Mouse (Mus musculus) erythroid progenitor cell, adult 5-6 weeks (primary cell): ENCODE results near the gene Rpl13a. TPM values are rescaled to one million over a fixed set of nuclear protein-coding genes. Genes with fewer than 3 reads are reported as not detected.

ENCODE experiments used
- total RNA-seq, 2 experiments: library from RNA; stranded (forward) in 1 of 2; stranded (reverse) in 1 of 2; fragments of 150-400 nt in 1 of 2; fragments of 186-747, 209-891 nt in 1 of 2; gene quantifications; 2 replicates each; pipeline versions ENCODE4 v1.2.3 to v1.2.4; 2015 to 2017; ENCODE audit warnings: low replicate concordance in 2 of 2

Rpl13a gene
- total RNA-seq, 2 experiments from 2014 or later: 800 to 918 TPM

Other genes starting within 250 kb of the Rpl13a start
Only the 30 nearest of the 33 such genes appear.
- gene Fuz, start 232.7 kb downstream of the Rpl13a start, total RNA-seq (2015; ENCODE audit: low replicate concordance): 2.5 and 6.5 TPM in 2 replicates
- gene Fuz, start 232.7 kb downstream of the Rpl13a start, total RNA-seq (2017; ENCODE audit: low replicate concordance): 4.5 and 6.7 TPM in 2 replicates
- 93.0 and 93.9 TPM in 2 replicates for gene Ap2a1, start 199.3 kb downstream of the Rpl13a start, total RNA-seq (2015; ENCODE audit: low replicate concordance)
- gene Ap2a1, start 199.3 kb downstream of the Rpl13a start, total RNA-seq (2017; ENCODE audit: low replicate concordance): 46.2 and 74.2 TPM in 2 replicates
- not detected in 2 replicates for gene Tsks, start 185.6 kb downstream of the Rpl13a start, total RNA-seq (2015; ENCODE audit: low replicate concordance)
- not detected in 2 replicates for gene Tsks, start 185.6 kb downstream of the Rpl13a start, total RNA-seq (2017; ENCODE audit: low replicate concordance)
- 1.1 TPM in 1 of 2 replicates, not detected in the other for gene Cpt1c, start 153.9 kb downstream of the Rpl13a start, total RNA-seq (2015; ENCODE audit: low replicate concordance)
- gene Cpt1c, start 153.9 kb downstream of the Rpl13a start, total RNA-seq (2017; ENCODE audit: low replicate concordance): 1.7 TPM in 1 of 2 replicates, not detected in the other
- 17.3 and 28.9 TPM in 2 replicates for gene Prmt1, start 142.2 kb downstream of the Rpl13a start, total RNA-seq (2015; ENCODE audit: low replicate concordance)
- 2.3 and 25.4 TPM in 2 replicates for gene Prmt1, start 142.2 kb downstream of the Rpl13a start, total RNA-seq (2017; ENCODE audit: low replicate concordance)
- gene Irf3, start 131.1 kb downstream of the Rpl13a start, total RNA-seq (2015; ENCODE audit: low replicate concordance): 50.7 and 80.7 TPM in 2 replicates
- 44.2 and 62.0 TPM in 2 replicates for gene Irf3, start 131.1 kb downstream of the Rpl13a start, total RNA-seq (2017; ENCODE audit: low replicate concordance)
- 6.3 and 10.1 TPM in 2 replicates for gene Bcl2l12, start 130.0 kb downstream of the Rpl13a start, total RNA-seq (2015; ENCODE audit: low replicate concordance)
- 3.6 and 8.7 TPM in 2 replicates for gene Bcl2l12, start 130.0 kb downstream of the Rpl13a start, total RNA-seq (2017; ENCODE audit: low replicate concordance)
- 20.9 and 30.2 TPM in 2 replicates for gene Scaf1, start 112.4 kb downstream of the Rpl13a start, total RNA-seq (2015; ENCODE audit: low replicate concordance)
- 15.8 and 31.6 TPM in 2 replicates for gene Scaf1, start 112.4 kb downstream of the Rpl13a start, total RNA-seq (2017; ENCODE audit: low replicate concordance)
- 15.9 and 24.1 TPM in 2 replicates for gene Rras, start 110.8 kb downstream of the Rpl13a start, total RNA-seq (2015; ENCODE audit: low replicate concordance)
- 0.90 TPM in 1 of 2 replicates, not detected in the other for gene Rras, start 110.8 kb downstream of the Rpl13a start, total RNA-seq (2017; ENCODE audit: low replicate concordance)
- 3.6 and 6.7 TPM in 2 replicates for gene Prr12, start 75.9 kb downstream of the Rpl13a start, total RNA-seq (2015; ENCODE audit: low replicate concordance)
- gene Prr12, start 75.9 kb downstream of the Rpl13a start, total RNA-seq (2017; ENCODE audit: low replicate concordance): 0.13 and 0.23 TPM in 2 replicates
- 24.5 and 30.6 TPM in 2 replicates for gene Nosip, start 66.3 kb downstream of the Rpl13a start, total RNA-seq (2015; ENCODE audit: low replicate concordance)
- 32.7 and 54.0 TPM in 2 replicates for gene Nosip, start 66.3 kb downstream of the Rpl13a start, total RNA-seq (2017; ENCODE audit: low replicate concordance)
- gene Prrg2, start 66.1 kb downstream of the Rpl13a start, total RNA-seq (2015; ENCODE audit: low replicate concordance): 2.9 and 8.8 TPM in 2 replicates
- gene Prrg2, start 66.1 kb downstream of the Rpl13a start, total RNA-seq (2017; ENCODE audit: low replicate concordance): 0.91 and 6.8 TPM in 2 replicates
- 1.1 and 8.8 TPM in 2 replicates for gene Rcn3, start 36.5 kb downstream of the Rpl13a start, total RNA-seq (2015; ENCODE audit: low replicate concordance)
- 1.9 and 4.0 TPM in 2 replicates for gene Rcn3, start 36.5 kb downstream of the Rpl13a start, total RNA-seq (2017; ENCODE audit: low replicate concordance)
- 10.5 TPM in 2 replicates for gene Fcgrt, start 24.9 kb downstream of the Rpl13a start, total RNA-seq (2015; ENCODE audit: low replicate concordance)
- 8.3 and 9.7 TPM in 2 replicates for gene Fcgrt, start 24.9 kb downstream of the Rpl13a start, total RNA-seq (2017; ENCODE audit: low replicate concordance)
- 694 and 736 TPM in 2 replicates for gene Rps11, start 4.3 kb downstream of the Rpl13a start, total RNA-seq (2015; ENCODE audit: low replicate concordance)
- 189 and 313 TPM in 2 replicates for gene Rps11, start 4.3 kb downstream of the Rpl13a start, total RNA-seq (2017; ENCODE audit: low replicate concordance)
- not detected in 2 replicates for gene Gm45713, start 7.5 kb upstream of the Rpl13a start, total RNA-seq (2015; ENCODE audit: low replicate concordance)
- 0.98 and 2.3 TPM in 2 replicates for gene Gm45713, start 7.5 kb upstream of the Rpl13a start, total RNA-seq (2017; ENCODE audit: low replicate concordance)
- 3.6 and 17.2 TPM in 2 replicates for gene Flt3l, start 7.7 kb upstream of the Rpl13a start, total RNA-seq (2015; ENCODE audit: low replicate concordance)
- gene Flt3l, start 7.7 kb upstream of the Rpl13a start, total RNA-seq (2017; ENCODE audit: low replicate concordance): 0.23 and 4.5 TPM in 2 replicates
- 58.7 and 96.4 TPM in 2 replicates for gene Pih1d1, start 25.5 kb upstream of the Rpl13a start, total RNA-seq (2015; ENCODE audit: low replicate concordance)
- 6.8 and 8.7 TPM in 2 replicates for gene Pih1d1, start 25.5 kb upstream of the Rpl13a start, total RNA-seq (2017; ENCODE audit: low replicate concordance)
- gene Aldh16a1, start 25.8 kb upstream of the Rpl13a start, total RNA-seq (2015; ENCODE audit: low replicate concordance): 24.5 and 29.3 TPM in 2 replicates
- gene Aldh16a1, start 25.8 kb upstream of the Rpl13a start, total RNA-seq (2017; ENCODE audit: low replicate concordance): 12.4 and 14.1 TPM in 2 replicates
- gene Slc17a7, start 35.2 kb upstream of the Rpl13a start, total RNA-seq (2015; ENCODE audit: low replicate concordance): not detected in 2 replicates
- not detected in 2 replicates for gene Slc17a7, start 35.2 kb upstream of the Rpl13a start, total RNA-seq (2017; ENCODE audit: low replicate concordance)
- gene Gfy, start 50.8 kb upstream of the Rpl13a start, total RNA-seq (2015; ENCODE audit: low replicate concordance): not detected in 2 replicates
- gene Gfy, start 50.8 kb upstream of the Rpl13a start, total RNA-seq (2017; ENCODE audit: low replicate concordance): not detected in 2 replicates
- gene Pth2, start 52.2 kb upstream of the Rpl13a start, total RNA-seq (2015; ENCODE audit: low replicate concordance): not detected in 2 replicates
- not detected in 2 replicates for gene Pth2, start 52.2 kb upstream of the Rpl13a start, total RNA-seq (2017; ENCODE audit: low replicate concordance)
- not detected in 2 replicates for gene Ccdc155, start 76.1 kb upstream of the Rpl13a start, total RNA-seq (2015; ENCODE audit: low replicate concordance)
- gene Ccdc155, start 76.1 kb upstream of the Rpl13a start, total RNA-seq (2017; ENCODE audit: low replicate concordance): not detected in 2 replicates
- gene Dkkl1, start 83.4 kb upstream of the Rpl13a start, total RNA-seq (2015; ENCODE audit: low replicate concordance): 6.3 and 8.6 TPM in 2 replicates
- gene Dkkl1, start 83.4 kb upstream of the Rpl13a start, total RNA-seq (2017; ENCODE audit: low replicate concordance): 0.77 TPM in 1 of 2 replicates, not detected in the other
- gene Tead2, start 87.0 kb upstream of the Rpl13a start, total RNA-seq (2015; ENCODE audit: low replicate concordance): not detected in 2 replicates
- not detected in 2 replicates for gene Tead2, start 87.0 kb upstream of the Rpl13a start, total RNA-seq (2017; ENCODE audit: low replicate concordance)
- gene Cd37, start 110.4 kb upstream of the Rpl13a start, total RNA-seq (2015; ENCODE audit: low replicate concordance): 82.2 and 86.1 TPM in 2 replicates
- 21.1 and 54.8 TPM in 2 replicates for gene Cd37, start 110.4 kb upstream of the Rpl13a start, total RNA-seq (2017; ENCODE audit: low replicate concordance)
- gene Slc6a16, start 112.3 kb upstream of the Rpl13a start, total RNA-seq (2015; ENCODE audit: low replicate concordance): not detected in 2 replicates
- not detected in 2 replicates for gene Slc6a16, start 112.3 kb upstream of the Rpl13a start, total RNA-seq (2017; ENCODE audit: low replicate concordance)
- gene Slc6a21, start 148.8 kb upstream of the Rpl13a start, total RNA-seq (2015; ENCODE audit: low replicate concordance): not detected in 2 replicates
- gene Slc6a21, start 148.8 kb upstream of the Rpl13a start, total RNA-seq (2017; ENCODE audit: low replicate concordance): not detected in 2 replicates
- not detected in 2 replicates for gene Trpm4, start 205.0 kb upstream of the Rpl13a start, total RNA-seq (2015; ENCODE audit: low replicate concordance)
- gene Trpm4, start 205.0 kb upstream of the Rpl13a start, total RNA-seq (2017; ENCODE audit: low replicate concordance): not detected in 2 replicates
- gene Hrc, start 206.5 kb upstream of the Rpl13a start, total RNA-seq (2015; ENCODE audit: low replicate concordance): not detected in 2 replicates
- not detected in 2 replicates for gene Hrc, start 206.5 kb upstream of the Rpl13a start, total RNA-seq (2017; ENCODE audit: low replicate concordance)